Mouse (Mus musculus): Measurements from ENCODE around the gene Pom121l2. TPM values are rescaled to one million over a fixed set of nuclear protein-coding genes. Genes with fewer than 3 reads are reported as not detected.

The Pom121l2 gene
- polyA plus RNA-seq, 1 experiment from 2014 or later: not detected

DNA sequence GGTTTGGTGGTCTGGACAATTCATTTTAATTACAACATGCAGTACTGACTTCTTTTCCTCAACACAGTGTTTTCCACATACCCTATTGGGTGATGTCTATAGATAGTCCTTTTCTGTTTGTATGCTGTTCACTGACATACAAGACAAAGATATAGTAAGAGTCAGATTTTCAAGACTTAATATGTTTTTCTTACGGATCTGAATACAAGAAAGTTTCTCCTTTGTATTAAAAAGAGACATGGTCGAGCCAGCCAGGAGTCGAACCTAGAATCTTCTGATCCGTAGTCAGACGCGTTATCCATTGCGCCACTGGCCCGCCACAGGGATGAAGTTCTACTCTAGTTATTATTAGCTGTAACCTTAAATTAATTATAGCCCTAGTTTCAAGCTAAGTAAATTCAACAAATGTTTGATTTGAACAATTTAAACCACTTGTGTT, 39.9 kb downstream of the Pom121l2 start:
- Histone ChIP-seq H3K4me1 (ENCODE audit: control insufficient read depth, insufficient read depth, low read length) (peaks cover 6% of the 10 kb centered on the region; the same call in 1 of the 2 replicates), H3K9me3 (ENCODE audit: control insufficient read depth, low read length) (no peaks in the 10 kb centered on the region), H3K27ac (replicated peaks; ENCODE audit: low read depth, low read length) (no peak overlapping the region), H3K4me2 (ENCODE audit: low read length) (peak overlapping the region; percentile 58), H3K4me3 (replicated peaks; ENCODE audit: low read depth, low read length) (peak overlapping the region; percentile 33), H3K27me3 (ENCODE audit: control insufficient read depth, insufficient read depth, low read length) (peaks cover 54% of the 10 kb centered on the region), H3K36me3 (ENCODE audit: control insufficient read depth, insufficient read depth, low read length) (no peaks in the 10 kb centered on the region), H3K9ac (replicated peaks; ENCODE audit: low read length) (no peak overlapping the region)
- ATAC-seq (ENCODE audit: low FRiP score, low TSS enrichment) (peak; percentile 59; the same call in 1 of the 2 replicates), DNase-seq (peak; percentile 77)
- under 1% methylated on average over 8 of the region's 8 CpGs for WGBS

DNA sequence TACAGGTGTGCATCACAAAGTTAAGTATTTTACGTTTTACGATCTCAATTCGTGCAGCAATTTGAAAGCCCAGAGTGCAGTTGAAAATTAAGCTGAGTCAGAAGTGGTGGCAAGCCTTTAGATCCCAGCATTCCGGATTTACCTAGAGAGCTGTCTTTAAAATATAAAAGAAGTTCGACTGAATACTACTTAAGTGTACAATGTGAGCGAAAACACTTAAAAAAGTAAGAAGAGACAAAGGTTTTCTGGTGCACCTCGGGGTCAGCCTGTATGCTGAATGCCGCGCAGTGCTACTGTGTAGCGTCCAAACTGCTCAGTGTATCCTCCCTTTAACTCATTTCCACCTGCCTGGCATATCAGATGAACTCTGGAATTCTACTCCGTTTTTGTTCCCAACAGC, 40.6 kb downstream of the Pom121l2 start:
- Histone ChIP-seq H3K4me1 (ENCODE audit: control insufficient read depth, insufficient read depth, low read length) (peaks cover 6% of the 10 kb centered on the region; the same call in 1 of the 2 replicates), H3K27ac (replicated peaks; ENCODE audit: low read depth, low read length) (no peak overlapping the region), H3K9ac (replicated peaks; ENCODE audit: low read length) (no peak overlapping the region), H3K9me3 (ENCODE audit: control insufficient read depth, low read length) (no peaks in the 10 kb centered on the region), H3K4me2 (ENCODE audit: low read length) (peak overlapping the region; percentile 58), H3K36me3 (ENCODE audit: control insufficient read depth, insufficient read depth, low read length) (no peaks in the 10 kb centered on the region), H3K27me3 (ENCODE audit: control insufficient read depth, insufficient read depth, low read length) (peaks cover 47% of the 10 kb centered on the region), H3K4me3 (replicated peaks; ENCODE audit: low read depth, low read length) (peak overlapping the region; percentile 33)
- WGBS: under 1% methylated on average over 11 of the region's 11 CpGs
- peak; percentile 51 for DNase-seq
- no peak for ATAC-seq (ENCODE audit: low FRiP score, low TSS enrichment)

DNA sequence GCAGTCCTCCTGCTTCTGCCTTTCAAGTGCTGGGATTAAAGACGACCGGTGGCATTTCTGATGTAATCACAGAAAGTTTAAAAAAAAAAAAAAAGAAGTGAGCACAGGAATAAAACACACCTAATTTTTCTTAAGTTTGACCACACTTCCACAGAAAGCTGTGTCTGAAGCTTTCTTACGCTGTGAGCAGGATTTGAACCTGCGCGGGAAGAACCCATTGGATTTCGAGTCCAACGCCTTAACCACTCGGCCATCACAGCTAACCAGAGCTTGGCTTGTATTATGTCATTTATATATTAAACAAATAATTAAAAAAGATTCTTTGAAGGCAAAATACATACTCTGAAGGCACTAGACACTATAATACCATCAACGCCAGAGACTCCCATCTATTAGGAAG, 41.2 kb downstream of the Pom121l2 start:
- peaks cover 43% of the 10 kb centered on the region for H3K27me3 ChIP-seq (ENCODE audit: control insufficient read depth, insufficient read depth, low read length)
- ATAC-seq (ENCODE audit: low FRiP score, low TSS enrichment): peak; percentile 78
- no peaks in the 10 kb centered on the region for H3K36me3 ChIP-seq (ENCODE audit: control insufficient read depth, insufficient read depth, low read length)
- peak; percentile 89 for DNase-seq
- no peak overlapping the region for H3K27ac ChIP-seq (replicated peaks; ENCODE audit: low read depth, low read length)
- 1% methylated on average over 9 of the region's 9 CpGs for WGBS
- peaks cover 6% of the 10 kb centered on the region; the same call in 1 of the 2 replicates for H3K4me1 ChIP-seq (ENCODE audit: control insufficient read depth, insufficient read depth, low read length)
- no peaks in the 10 kb centered on the region for H3K9me3 ChIP-seq (ENCODE audit: control insufficient read depth, low read length)
- peak overlapping the region; percentile 58 for H3K4me2 ChIP-seq (ENCODE audit: low read length)
- no peak overlapping the region for H3K9ac ChIP-seq (replicated peaks; ENCODE audit: low read length)
- H3K4me3 ChIP-seq (replicated peaks; ENCODE audit: low read depth, low read length): peak overlapping the region; percentile 33

DNA sequence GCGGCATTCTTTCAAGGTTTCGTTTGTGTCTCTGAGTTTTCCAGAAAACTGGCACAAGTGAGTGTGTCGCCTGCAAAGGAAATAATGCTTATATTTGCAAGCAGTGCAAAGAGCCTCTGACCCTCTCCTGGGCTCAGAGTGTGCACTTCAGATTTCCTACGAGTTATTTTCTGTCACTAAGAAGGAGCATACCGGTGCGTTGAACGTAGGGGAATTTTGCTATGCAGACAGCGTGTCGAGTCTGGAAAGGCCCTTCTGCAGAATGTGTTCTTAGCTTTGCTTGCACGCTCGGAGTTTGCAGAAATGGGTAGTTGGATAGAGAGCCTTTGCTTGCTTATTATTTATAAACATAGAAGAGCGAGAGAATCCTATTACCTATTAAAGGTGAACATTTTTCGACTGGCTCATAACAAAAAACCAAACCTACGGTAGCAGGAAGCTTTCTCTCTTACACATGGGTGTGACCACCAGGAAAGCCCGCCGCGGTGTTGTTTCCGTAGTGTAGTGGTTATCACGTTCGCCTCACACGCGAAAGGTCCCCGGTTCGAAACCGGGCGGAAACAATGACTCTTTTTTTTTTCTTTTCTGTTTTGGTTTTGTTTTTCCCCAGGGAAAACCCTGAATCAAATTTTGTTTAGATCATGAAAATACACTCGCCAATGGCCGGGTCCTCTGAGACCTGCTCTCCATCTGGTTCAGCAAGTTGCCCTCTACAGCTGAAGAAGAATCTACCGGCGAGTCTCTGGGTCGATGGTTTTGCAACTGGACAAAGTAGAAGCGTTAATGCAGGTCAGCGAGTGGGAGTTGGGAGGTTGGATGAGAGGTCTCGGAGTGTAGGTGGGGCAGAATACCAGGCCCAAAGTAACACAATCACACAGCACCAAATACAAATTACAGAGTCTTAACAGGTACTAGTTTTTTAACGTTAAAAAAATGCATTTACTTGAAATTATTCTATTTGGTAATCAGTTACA, 45.4 kb downstream of the Pom121l2 start:
- H3K9ac ChIP-seq (replicated peaks; ENCODE audit: low read length): peak overlapping the region; percentile 29; the same call in 1 of the 2 replicates
- H3K27me3 ChIP-seq (ENCODE audit: control insufficient read depth, insufficient read depth, low read length): peaks cover 8% of the 10 kb centered on the region; the same call in 1 of the 2 replicates
- no peaks in the 10 kb centered on the region for H3K9me3 ChIP-seq (ENCODE audit: control insufficient read depth, low read length)
- ATAC-seq (ENCODE audit: low FRiP score, low TSS enrichment) (0 out of 2 replicates have a peak, but pooled peaks have one; percentile 65), DNase-seq (peak; percentile 95)
- peak overlapping the region; percentile 55 for H3K4me2 ChIP-seq (ENCODE audit: low read length)
- 0 out of 2 replicates have a peak overlapping the region, but pooled peaks have one; percentile 14 for H3K27ac ChIP-seq (replicated peaks; ENCODE audit: low read depth, low read length)
- no peaks in the 10 kb centered on the region for H3K36me3 ChIP-seq (ENCODE audit: control insufficient read depth, insufficient read depth, low read length)
- 2% methylated on average over 35 of the region's 35 CpGs for WGBS
- H3K4me3 ChIP-seq (replicated peaks; ENCODE audit: low read depth, low read length): peak overlapping the region; percentile 37
- no peaks in the 10 kb centered on the region for H3K4me1 ChIP-seq (ENCODE audit: control insufficient read depth, insufficient read depth, low read length)

DNA sequence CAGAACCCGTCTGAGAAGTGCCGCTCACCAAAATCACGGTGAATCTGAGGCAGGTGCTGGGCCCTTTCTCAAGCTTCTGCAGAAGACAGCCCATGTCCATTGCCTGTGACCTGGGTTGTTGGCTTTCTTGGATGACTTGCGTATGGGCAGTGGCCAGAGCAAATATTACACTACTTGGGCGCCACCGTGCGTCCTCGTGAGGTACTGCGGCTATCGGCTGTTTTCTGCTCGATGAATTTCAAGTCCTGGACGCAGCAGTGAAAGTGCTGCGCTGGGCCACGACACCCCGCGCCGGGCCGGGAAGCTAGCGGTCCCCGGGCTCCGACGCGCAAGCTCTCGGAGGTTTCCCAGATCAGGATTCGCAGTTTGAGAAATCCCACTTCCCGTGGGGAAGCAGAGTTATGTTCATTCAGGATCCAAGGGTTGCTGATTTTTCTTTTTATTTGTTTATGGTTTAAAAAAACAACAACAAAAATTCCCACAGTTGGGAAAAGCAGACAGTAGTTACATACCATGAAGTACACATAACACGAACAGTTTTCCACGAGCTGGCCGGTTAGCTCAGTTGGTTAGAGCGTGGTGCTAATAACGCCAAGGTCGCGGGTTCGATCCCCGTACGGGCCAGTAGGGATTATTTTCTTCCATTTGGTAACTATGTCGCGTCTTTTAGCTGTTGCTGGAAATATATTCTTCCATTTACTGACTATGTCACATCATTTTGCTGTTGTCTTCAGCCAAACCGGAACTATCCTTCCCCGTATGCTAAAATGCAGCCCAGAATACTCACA, 47.9 kb downstream of the Pom121l2 start:
- no peaks in the 10 kb centered on the region for H3K36me3 ChIP-seq (ENCODE audit: control insufficient read depth, insufficient read depth, low read length)
- peak overlapping the region; percentile 54 for H3K9ac ChIP-seq (replicated peaks; ENCODE audit: low read length)
- peak overlapping the region; percentile 72; the same call in 1 of the 2 replicates for H3K27ac ChIP-seq (replicated peaks; ENCODE audit: low read depth, low read length)
- peak; percentile 76 for ATAC-seq (ENCODE audit: low FRiP score, low TSS enrichment)
- H3K4me1 ChIP-seq (ENCODE audit: control insufficient read depth, insufficient read depth, low read length): no peaks in the 10 kb centered on the region
- WGBS: under 1% methylated on average over 40 of the region's 40 CpGs
- no peaks in the 10 kb centered on the region for H3K27me3 ChIP-seq (ENCODE audit: control insufficient read depth, insufficient read depth, low read length)
- peak overlapping the region; percentile 45 for H3K4me3 ChIP-seq (replicated peaks; ENCODE audit: low read depth, low read length)
- DNase-seq: peak; percentile 95
- H3K9me3 ChIP-seq (ENCODE audit: control insufficient read depth, low read length): no peaks in the 10 kb centered on the region
- peak overlapping the region; percentile 65 for H3K4me2 ChIP-seq (ENCODE audit: low read length)

DNA sequence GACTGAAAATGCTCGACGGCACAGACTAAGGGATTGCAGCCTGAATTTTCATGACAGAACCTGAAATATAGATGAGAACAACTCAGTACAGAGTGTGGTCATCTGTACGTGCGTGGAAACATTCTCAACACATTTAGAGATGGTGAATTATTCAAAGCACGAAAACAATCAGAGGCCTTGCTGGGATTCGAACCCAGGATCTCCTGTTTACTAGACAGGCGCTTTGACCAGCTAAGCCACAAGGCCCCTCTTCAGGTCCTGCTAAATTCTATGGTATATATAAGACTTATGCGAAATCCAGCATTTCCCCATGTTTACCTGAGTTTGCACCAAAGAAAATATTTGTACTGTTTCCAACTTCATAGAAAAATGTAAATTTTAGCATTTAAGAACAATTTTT, 48.9 kb downstream of the Pom121l2 start:
- Histone ChIP-seq H3K27me3 (ENCODE audit: control insufficient read depth, insufficient read depth, low read length) (no peaks in the 10 kb centered on the region), H3K4me2 (ENCODE audit: low read length) (no peak overlapping the region), H3K4me3 (replicated peaks; ENCODE audit: low read depth, low read length) (no peak overlapping the region), H3K27ac (replicated peaks; ENCODE audit: low read depth, low read length) (no peak overlapping the region), H3K36me3 (ENCODE audit: control insufficient read depth, insufficient read depth, low read length) (no peaks in the 10 kb centered on the region), H3K9ac (replicated peaks; ENCODE audit: low read length) (no peak overlapping the region), H3K9me3 (ENCODE audit: control insufficient read depth, low read length) (no peaks in the 10 kb centered on the region), H3K4me1 (ENCODE audit: control insufficient read depth, insufficient read depth, low read length) (peaks cover 4% of the 10 kb centered on the region; the same call in 1 of the 2 replicates)
- DNase-seq (peak; percentile 51), ATAC-seq (ENCODE audit: low FRiP score, low TSS enrichment) (no peak)
- WGBS: 21% methylated on average over 8 of the region's 8 CpGs

DNA sequence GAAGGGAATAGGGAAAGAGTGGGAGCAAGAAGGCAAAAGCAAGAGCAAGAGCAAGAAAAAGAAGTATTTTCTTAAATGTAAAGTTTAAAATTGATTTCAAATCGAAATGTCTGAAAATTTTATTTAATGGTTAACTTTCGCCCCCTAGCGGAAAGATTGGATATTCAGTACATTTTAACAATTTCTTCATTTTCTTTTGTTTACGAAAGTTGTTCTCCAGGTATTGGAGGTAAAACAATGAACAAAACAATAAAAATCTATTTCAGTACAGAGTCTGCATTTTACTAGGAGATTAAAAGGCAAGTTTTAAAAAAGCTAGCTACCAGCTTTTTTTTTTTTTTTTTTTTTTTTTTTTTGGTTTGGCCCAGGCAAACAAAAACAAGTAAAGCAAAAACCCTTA, 49.5 kb downstream of the Pom121l2 start:
- Histone ChIP-seq H3K9ac (replicated peaks; ENCODE audit: low read length) (no peak overlapping the region), H3K4me1 (ENCODE audit: control insufficient read depth, insufficient read depth, low read length) (peaks cover 5% of the 10 kb centered on the region; the same call in 1 of the 2 replicates), H3K4me2 (ENCODE audit: low read length) (no peak overlapping the region), H3K9me3 (ENCODE audit: control insufficient read depth, low read length) (no peaks in the 10 kb centered on the region), H3K36me3 (ENCODE audit: control insufficient read depth, insufficient read depth, low read length) (no peaks in the 10 kb centered on the region), H3K4me3 (replicated peaks; ENCODE audit: low read depth, low read length) (no peak overlapping the region), H3K27ac (replicated peaks; ENCODE audit: low read depth, low read length) (no peak overlapping the region), H3K27me3 (ENCODE audit: control insufficient read depth, insufficient read depth, low read length) (no peaks in the 10 kb centered on the region)
- DNase-seq (peak; percentile 85), ATAC-seq (ENCODE audit: low FRiP score, low TSS enrichment) (no peak)
- WGBS: 13% methylated on average over 4 of the region's 4 CpGs

DNA sequence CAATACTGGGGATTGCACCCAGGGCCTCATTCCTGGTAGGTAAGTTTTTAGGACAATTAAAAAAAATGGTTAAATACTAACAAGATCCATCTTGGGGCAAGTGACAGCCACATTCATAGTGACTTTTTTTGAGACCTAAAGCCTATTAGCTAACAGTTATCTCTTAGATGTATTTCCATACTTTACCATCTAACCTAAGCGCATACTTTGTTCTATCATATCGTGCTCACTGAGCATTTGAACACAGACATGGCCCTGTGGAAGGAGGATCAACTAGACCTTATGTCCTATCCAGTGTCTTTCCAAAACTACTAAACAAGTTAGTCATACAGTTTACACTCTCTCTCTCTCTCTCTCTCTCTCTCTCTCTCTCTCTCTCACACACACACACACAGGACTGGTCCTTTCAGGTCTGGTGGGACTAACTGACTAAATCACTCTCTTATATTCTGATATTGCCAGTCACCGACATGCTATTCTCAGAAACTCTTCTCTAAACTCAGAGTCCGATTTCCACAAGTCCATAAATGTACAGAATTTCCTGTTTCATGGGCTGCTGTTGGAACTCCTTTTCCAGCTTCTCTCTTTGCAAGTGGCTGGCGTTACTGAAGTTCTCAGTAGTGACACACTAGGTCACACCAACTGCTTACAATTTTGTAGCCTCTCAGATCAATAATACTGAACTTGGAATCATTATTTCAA, 52.9 kb downstream of the Pom121l2 start:
- Histone ChIP-seq H3K36me3 (ENCODE audit: control insufficient read depth, insufficient read depth, low read length) (no peaks in the 10 kb centered on the region), H3K9ac (replicated peaks; ENCODE audit: low read length) (no peak overlapping the region), H3K4me2 (ENCODE audit: low read length) (peak overlapping the region; percentile 67), H3K4me3 (replicated peaks; ENCODE audit: low read depth, low read length) (no peak overlapping the region), H3K27me3 (ENCODE audit: control insufficient read depth, insufficient read depth, low read length) (no peaks in the 10 kb centered on the region), H3K9me3 (ENCODE audit: control insufficient read depth, low read length) (no peaks in the 10 kb centered on the region), H3K4me1 (ENCODE audit: control insufficient read depth, insufficient read depth, low read length) (peaks cover 12% of the 10 kb centered on the region), H3K27ac (replicated peaks; ENCODE audit: low read depth, low read length) (no peak overlapping the region)
- no peak for ATAC-seq (ENCODE audit: low FRiP score, low TSS enrichment)
- WGBS: 52% methylated on average over 5 of the region's 5 CpGs
- no peak for DNase-seq

Measured in midbrain, embryonic 14.5 days (tissue).